Mouse (Mus musculus) G1E (cell line): Measurements from ENCODE around the gene Ube2v1.

ENCODE experiments used
- CTCF ChIP-seq: IDR thresholded peaks from 2 replicates; pipeline ENCODE4 v1.5.1; 2012; ENCODE audit warnings: low read depth, low read length, inconsistent platforms, mixed read lengths
- GATA1 ChIP-seq: IDR thresholded peaks from 2 replicates; pipeline ENCODE4 v1.6.1; 2012; ENCODE audit warnings: borderline replicate concordance, low read length, inconsistent platforms, mixed read lengths
- GATA2 ChIP-seq: IDR thresholded peaks from 2 replicates; pipeline ENCODE4 v1.6.1; 2012; ENCODE audit warnings: low read depth, low read length, inconsistent platforms, borderline replicate concordance
- POLR2AphosphoS5 ChIP-seq: IDR thresholded peaks from 2 replicates; pipeline ENCODE4 v1.6.1; 2012; ENCODE audit warnings: low read depth, low read length, inconsistent platforms; ENCODE audit not compliant: insufficient replicate concordance
- TAL1 ChIP-seq: conservative IDR thresholded peaks from 2 replicates; pipeline ENCODE4 v1.6.1; 2012; ENCODE audit warnings: low read depth, low read length, inconsistent platforms, mixed read lengths

GRCm38 (mm10) chr2:167586976-167587375 is 44.9 kb downstream of the Ube2v1 start:
- no peak for TF ChIP-seq CTCF
- no peak for TF ChIP-seq TAL1
- no peak for TF ChIP-seq GATA1
- TF ChIP-seq GATA2: no peak
- no peak for TF ChIP-seq POLR2AphosphoS5
